Mouse (Mus musculus) ES-E14 (cell line): Measurements from ENCODE around the gene Ccdc194. TPM values are rescaled to one million over a fixed set of nuclear protein-coding genes. Genes with fewer than 3 reads are reported as not detected.

ENCODE experiments used
- DNase-seq: peaks from one replicate; pipeline ENCODE4 v3.0.0-alpha.2; 2013; ENCODE audit warnings: low read depth, low spot score
- H3K27ac ChIP-seq: 2 replicates; pipeline ENCODE4 v1.5.1; 2012; ENCODE audit warnings: low read depth, mild to moderate bottlenecking, low read length, moderate library complexity, mixed read lengths; ENCODE audit not compliant: poor library complexity, insufficient read depth, severe bottlenecking
- H3K36me3 ChIP-seq: 2 replicates; pipeline ENCODE4 v1.6.1; 2012; ENCODE audit warnings: mild to moderate bottlenecking, low read length, moderate library complexity, mixed read lengths; ENCODE audit not compliant: control insufficient read depth, poor library complexity, insufficient read depth, severe bottlenecking
- H3K4me1 ChIP-seq, 2 experiments: fragments of 150-350 bp in 1 of 2; sonication (generic) in 1 of 2; 2 replicates each; pipeline ENCODE4 v1.6.1; 2012; ENCODE audit warnings: low read length in 2 of 2, mild to moderate bottlenecking in 1 of 2, mixed read lengths in 1 of 2; ENCODE audit not compliant: control insufficient read depth in 2 of 2, insufficient read depth in 2 of 2, poor library complexity in 1 of 2
- H3K4me3 ChIP-seq, 2 experiments: fragments of 150-350 bp in 1 of 2; sonication (generic) in 1 of 2; 2 replicates each; pipeline ENCODE4 v1.5.1; 2012; ENCODE audit warnings: low read length in 2 of 2, low read depth in 1 of 2, mild to moderate bottlenecking in 1 of 2, mixed read lengths in 1 of 2; ENCODE audit not compliant: insufficient read depth in 1 of 2, poor library complexity in 1 of 2, severe bottlenecking in 1 of 2
- H3K9ac ChIP-seq: 2 replicates; pipeline ENCODE4 v1.6.1; 2012; ENCODE audit warnings: low read depth, mild to moderate bottlenecking, low read length, mixed read lengths; ENCODE audit not compliant: poor library complexity, insufficient read depth, severe bottlenecking
- H3K9me3 ChIP-seq: fragments of 150-350 bp; sonication (generic); 2 replicates; pipeline ENCODE4 v1.6.1; 2012; ENCODE audit warnings: low read depth, mild to moderate bottlenecking, low read length; ENCODE audit not compliant: control insufficient read depth, insufficient read depth
- CHD2 ChIP-seq: IDR thresholded peaks from 2 replicates; pipeline ENCODE4 v1.6.1; 2014; ENCODE audit warnings: mild to moderate bottlenecking, low read depth, low read length, inconsistent platforms
- HCFC1 ChIP-seq: IDR thresholded peaks from 2 replicates; pipeline ENCODE4 v1.6.1; 2012; ENCODE audit warnings: low read length, inconsistent platforms, borderline replicate concordance; ENCODE audit not compliant: insufficient read depth
- MAFK ChIP-seq: IDR thresholded peaks from 2 replicates; pipeline ENCODE4 v1.6.1; 2014; ENCODE audit warnings: mild to moderate bottlenecking, low read depth, low read length, inconsistent platforms; ENCODE audit not compliant: insufficient read depth
- ZC3H11A ChIP-seq: IDR thresholded peaks from 2 replicates; pipeline ENCODE4 v1.6.1; 2012; ENCODE audit warnings: low read depth, mild to moderate bottlenecking, inconsistent platforms, low read length, borderline replicate concordance
- ZNF384 ChIP-seq: IDR thresholded peaks from 2 replicates; pipeline ENCODE4 v1.6.1; 2012; ENCODE audit warnings: low read depth, low read length, inconsistent platforms
- in situ Hi-C, 2 experiments: fragments of 600-800 bp; cut with MboI; formaldehyde crosslinking; loops; one replicate each; pipeline ENCODE4 v1.15.1; 2025; ENCODE audit warnings: low sequenced_read_pairs in 2 of 2, inconsistent platforms in 1 of 2; ENCODE audit not compliant: unreplicated experiment in 2 of 2
- total RNA-seq: library from RNA; depleted of rRNA; stranded (reverse); fragments of 300-350 nt; gene quantifications from 2 replicates; pipeline ENCODE4 v1.2.3, GENCODE M21; 2012

Ccdc194 gene
- total RNA-seq, 1 experiment, result 2.6 TPM

GRCm38 (mm10) chr8:71568387-71568937 is 43.0 kb upstream of the Ccdc194 start, which contains the start of gene Slc27a1:
Gene Slc27a1, plus strand, starts transcription at chr8:71568882.
- in situ Hi-C loops, result no loop called here
- no peak for DNase-seq

GRCm38 (mm10) chr8:71567587-71567986 is 42.1 kb upstream of the Ccdc194 start:
- Histone ChIP-seq H3K4me1 (peaks cover 0 to 19% of the 10 kb centered on the region in 2 experiments; a peak in 2 of 4 replicates), H3K36me3 (no peaks in the 10 kb centered on the region), H3K9ac (no peak overlapping the region), H3K27ac (no peak overlapping the region), H3K9me3 (no peaks in the 10 kb centered on the region), H3K4me3 (no peak overlapping the region)
- DNase-seq, result no peak
- in situ Hi-C loops, result no loop called here
- no peak for TF ChIP-seq CHD2
- TF ChIP-seq ZNF384, result no peak
- no peak for TF ChIP-seq ZC3H11A
- TF ChIP-seq MAFK, result no peak
- TF ChIP-seq HCFC1, result no peak

More at GRCm38 (mm10) chr8:71568387-71568937, 43.0 kb upstream of the Ccdc194 start, which contains the start of gene Slc27a1:
- TF ChIP-seq ZNF384, result no peak
- TF ChIP-seq CHD2, result no peak
- TF ChIP-seq ZC3H11A, result no peak
- no peak for TF ChIP-seq MAFK
- no peak for TF ChIP-seq HCFC1
- H3K36me3 ChIP-seq, result no peaks in the 10 kb centered on the region
- peak within 1 kb of the TSS; percentile 89 for H3K9ac ChIP-seq
- no peaks in the 10 kb centered on the region for H3K9me3 ChIP-seq
- H3K4me1 ChIP-seq, result peaks cover 0 to 19% of the 10 kb centered on the region in 2 experiments; a peak in 2 of 4 replicates
- peak within 1 kb of the TSS; percentile 92 for H3K27ac ChIP-seq
- H3K4me3 ChIP-seq, result peak within 1 kb of the TSS; percentile 76 to 98

- H3K4me3 ChIP-seq, result peak within 1 kb of the TSS; percentile 26 to 33; a peak in 2 of 4 replicates
Measured at GRCm38 (mm10) chr8:71566501-71566900, 41.0 kb upstream of the Ccdc194 start, which contains the start of gene Nxnl1. Gene Nxnl1, minus strand, starts transcription at chr8:71566601.

GRCm38 (mm10) chr8:71563992-71564391 is 38.5 kb upstream of the Ccdc194 start:
- in situ Hi-C loops, result no loop called here
- no peaks in the 10 kb centered on the region for H3K9me3 ChIP-seq
- H3K27ac ChIP-seq, result no peak overlapping the region
- no peak for DNase-seq
- TF ChIP-seq CHD2, result no peak
- TF ChIP-seq ZC3H11A, result no peak
- no peak for TF ChIP-seq MAFK
- no peak for TF ChIP-seq HCFC1
- no peak for TF ChIP-seq ZNF384
- H3K4me3 ChIP-seq, result no peak overlapping the region
- no peak overlapping the region for H3K9ac ChIP-seq
- no peaks in the 10 kb centered on the region for H3K36me3 ChIP-seq
- H3K4me1 ChIP-seq, result peaks cover 0 to 14% of the 10 kb centered on the region in 2 experiments; a peak in 2 of 4 replicates

More at GRCm38 (mm10) chr8:71566501-71566900, 41.0 kb upstream of the Ccdc194 start, which contains the start of gene Nxnl1:
- no peaks in the 10 kb centered on the region for H3K9me3 ChIP-seq
- no peaks in the 10 kb centered on the region for H3K36me3 ChIP-seq
- in situ Hi-C loops, result no loop called here
- peaks cover 0 to 19% of the 10 kb centered on the region in 2 experiments; a peak in 2 of 4 replicates for H3K4me1 ChIP-seq
- TF ChIP-seq HCFC1, result no peak
- TF ChIP-seq CHD2, result no peak
- no peak for TF ChIP-seq MAFK
- no peak for TF ChIP-seq ZC3H11A
- TF ChIP-seq ZNF384, result no peak
- no peak within 1 kb of the TSS for H3K27ac ChIP-seq
- H3K9ac ChIP-seq, result peak within 1 kb of the TSS; percentile 44
- no peak for DNase-seq
